Mouse (Mus musculus): ENCODE results near the gene Taf5l. TPM values are rescaled to one million over a fixed set of nuclear protein-coding genes. Genes with fewer than 3 reads are reported as not detected.

Gene Taf5l
- polyA plus RNA-seq, 1 experiment from 2014 or later = 40.2 TPM

DNA sequence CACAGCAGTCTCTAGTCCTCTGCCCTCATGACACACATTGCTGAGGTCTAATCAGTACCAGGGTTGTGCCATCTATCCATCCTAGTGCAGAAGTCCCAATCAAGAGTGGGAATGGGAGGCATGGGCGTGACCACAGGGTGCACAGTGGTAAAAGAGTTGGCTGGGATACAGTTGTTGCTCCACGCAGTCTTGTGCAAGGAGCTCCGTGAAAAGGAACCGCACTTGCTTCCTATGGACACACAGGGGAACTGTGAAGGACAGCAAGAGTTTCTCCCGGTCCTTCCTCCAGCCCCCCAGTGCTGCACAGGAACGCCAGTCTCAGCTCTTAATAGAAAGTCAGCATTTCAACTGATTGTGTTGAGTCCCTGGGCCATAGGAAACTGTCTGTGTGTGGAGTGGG, 61.7 kb downstream of the Taf5l start:
- H3K9me3 ChIP-seq (ENCODE audit: control insufficient read depth, low read length) = no peaks in the 10 kb centered on the region
- no peaks in the 10 kb centered on the region for H3K4me1 ChIP-seq (ENCODE audit: control insufficient read depth, insufficient read depth, low read length)
- H3K27ac ChIP-seq (ENCODE audit: low read depth, low read length) = no peak overlapping the region
- ATAC-seq (ENCODE audit: low FRiP score) (no peak), DNase-seq (ENCODE audit: low spot score, missing footprints) (no peak)
- no peak overlapping the region for H3K4me3 ChIP-seq (ENCODE audit: low read depth, low read length)
- H3K27me3 ChIP-seq (ENCODE audit: control insufficient read depth, insufficient read depth, low read length) = no peaks in the 10 kb centered on the region
- WGBS = 89% methylated on average over 6 of the region's 6 CpGs
- no peak overlapping the region for H3K4me2 ChIP-seq
- no peaks in the 10 kb centered on the region for H3K36me3 ChIP-seq (ENCODE audit: control insufficient read depth, insufficient read depth, low read length)
- H3K9ac ChIP-seq (ENCODE audit: low read length) = no peak overlapping the region

DNA sequence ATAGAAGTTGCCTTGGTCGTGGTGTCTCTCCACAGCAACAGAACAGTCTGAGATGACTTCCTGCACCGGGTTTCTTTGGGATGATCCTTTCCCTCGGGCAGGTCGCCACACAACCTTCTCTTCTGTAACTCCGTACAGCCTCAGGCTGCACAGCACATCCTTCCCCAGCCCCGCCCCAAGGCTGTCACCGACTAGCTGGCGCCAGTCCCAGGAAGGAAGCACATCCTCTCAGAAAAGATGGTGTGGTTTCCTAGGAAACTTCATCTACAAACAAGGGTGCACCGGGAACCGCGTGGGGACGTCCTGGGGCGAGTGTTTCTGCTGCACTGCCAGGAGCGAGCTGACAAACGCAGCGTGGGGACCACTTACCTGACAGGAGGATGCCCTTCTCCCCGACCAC, 63.1 kb downstream of the Taf5l start:
- H3K27ac ChIP-seq (ENCODE audit: low read depth, low read length) = no peak overlapping the region
- WGBS = 84% methylated on average over 17 of the region's 17 CpGs
- no peaks in the 10 kb centered on the region for H3K9me3 ChIP-seq (ENCODE audit: control insufficient read depth, low read length)
- ATAC-seq (ENCODE audit: low FRiP score) (no peak), DNase-seq (ENCODE audit: low spot score, missing footprints) (no peak)
- no peaks in the 10 kb centered on the region for H3K4me1 ChIP-seq (ENCODE audit: control insufficient read depth, insufficient read depth, low read length)
- no peak overlapping the region for H3K4me2 ChIP-seq
- no peaks in the 10 kb centered on the region for H3K36me3 ChIP-seq (ENCODE audit: control insufficient read depth, insufficient read depth, low read length)
- H3K27me3 ChIP-seq (ENCODE audit: control insufficient read depth, insufficient read depth, low read length) = no peaks in the 10 kb centered on the region
- no peak overlapping the region for H3K4me3 ChIP-seq (ENCODE audit: low read depth, low read length)
- no peak overlapping the region for H3K9ac ChIP-seq (ENCODE audit: low read length)

DNA sequence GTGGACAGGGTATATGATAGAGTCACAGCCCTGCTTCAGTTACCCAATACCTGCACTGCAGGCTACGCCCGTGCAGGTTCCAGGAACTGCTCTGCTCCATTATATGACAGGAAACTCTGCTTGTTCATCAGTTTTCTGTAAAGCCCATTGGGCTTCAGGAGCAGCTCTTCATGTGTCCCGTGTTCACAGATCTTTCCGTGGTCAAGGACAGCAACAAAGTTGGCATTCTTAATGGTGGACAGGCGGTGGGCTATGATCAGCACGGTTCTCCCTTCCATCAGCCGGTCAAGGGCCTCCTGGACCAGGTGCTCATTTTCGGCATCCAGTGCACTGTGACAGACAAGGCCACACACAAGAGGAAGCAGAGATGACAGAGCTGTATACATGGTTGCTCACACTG, 67.0 kb downstream of the Taf5l start:
- Histone ChIP-seq H3K9me3 (ENCODE audit: control insufficient read depth, low read length) (no peaks in the 10 kb centered on the region), H3K36me3 (ENCODE audit: control insufficient read depth, insufficient read depth, low read length) (no peaks in the 10 kb centered on the region), H3K4me3 (ENCODE audit: low read depth, low read length) (no peak overlapping the region), H3K27me3 (ENCODE audit: control insufficient read depth, insufficient read depth, low read length) (no peaks in the 10 kb centered on the region), H3K4me2 (no peak overlapping the region), H3K27ac (ENCODE audit: low read depth, low read length) (no peak overlapping the region), H3K9ac (ENCODE audit: low read length) (no peak overlapping the region), H3K4me1 (ENCODE audit: control insufficient read depth, insufficient read depth, low read length) (peaks cover 4% of the 10 kb centered on the region; the same call in 1 of the 2 replicates)
- 90% methylated on average over 8 of the region's 8 CpGs for WGBS
- no peak for DNase-seq (ENCODE audit: low spot score, missing footprints)
- ATAC-seq (ENCODE audit: low FRiP score) = no peak

DNA sequence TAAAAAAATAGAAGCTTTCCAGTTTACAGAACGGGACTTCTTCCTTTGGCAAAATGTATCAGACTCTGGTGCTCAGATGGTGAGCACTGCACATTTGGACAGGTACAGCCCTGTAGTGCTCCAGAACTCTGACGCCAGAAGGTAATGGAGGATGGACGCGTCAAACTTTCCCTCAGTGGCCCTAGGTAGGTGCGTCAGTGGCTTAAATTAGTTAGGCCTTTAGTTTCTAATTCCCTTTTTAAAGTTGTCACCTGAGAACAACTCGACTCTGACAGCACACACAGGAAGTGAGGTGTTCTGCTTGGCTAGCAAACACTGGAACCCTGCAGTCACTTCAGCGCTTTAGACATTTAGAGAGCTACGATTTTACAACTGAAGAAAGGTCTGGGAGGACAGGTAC, 67.5 kb downstream of the Taf5l start:
- Histone ChIP-seq H3K9me3 (ENCODE audit: control insufficient read depth, low read length) (no peaks in the 10 kb centered on the region), H3K27me3 (ENCODE audit: control insufficient read depth, insufficient read depth, low read length) (no peaks in the 10 kb centered on the region), H3K36me3 (ENCODE audit: control insufficient read depth, insufficient read depth, low read length) (no peaks in the 10 kb centered on the region), H3K4me1 (ENCODE audit: control insufficient read depth, insufficient read depth, low read length) (peaks cover 4% of the 10 kb centered on the region; the same call in 1 of the 2 replicates), H3K9ac (ENCODE audit: low read length) (no peak overlapping the region), H3K4me2 (no peak overlapping the region), H3K27ac (ENCODE audit: low read depth, low read length) (no peak overlapping the region), H3K4me3 (ENCODE audit: low read depth, low read length) (no peak overlapping the region)
- no peak for DNase-seq (ENCODE audit: low spot score, missing footprints)
- WGBS = 88% methylated on average over 8 of the region's 8 CpGs
- ATAC-seq (ENCODE audit: low FRiP score) = no peak

DNA sequence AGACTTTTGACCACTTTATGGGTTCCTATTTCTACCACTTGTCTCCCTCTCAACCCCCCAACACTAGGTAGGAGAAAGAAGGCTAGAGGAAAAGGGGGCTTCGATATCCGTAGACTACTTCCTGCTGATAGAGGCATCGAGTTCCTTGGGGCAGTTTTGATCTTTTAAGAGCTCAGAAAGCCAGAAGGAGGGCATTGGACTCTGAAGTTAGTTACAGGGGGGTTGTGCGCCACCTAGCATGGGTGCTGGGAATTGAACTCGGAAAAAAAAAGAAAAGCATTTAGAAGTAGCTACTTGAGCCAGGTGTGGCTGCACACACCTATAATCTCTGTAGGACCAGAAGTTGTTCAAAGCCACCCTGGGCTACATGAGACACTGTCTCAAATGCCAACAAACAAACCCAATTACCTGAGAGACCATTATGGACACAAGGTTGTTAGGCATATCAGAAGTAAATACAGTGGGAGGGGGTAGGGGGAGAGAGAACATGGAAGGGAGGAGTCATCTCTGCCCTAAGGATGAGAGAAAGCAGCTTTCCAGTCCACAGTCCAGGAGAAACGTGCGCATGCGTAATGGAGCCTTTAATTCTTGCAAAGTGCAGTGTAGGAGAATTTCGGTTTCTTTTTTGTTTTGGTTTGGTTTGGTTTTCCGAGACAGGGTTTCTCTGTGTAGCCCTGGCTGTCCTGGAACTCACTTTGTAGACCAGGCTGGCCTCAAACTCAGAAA, 71.0 kb downstream of the Taf5l start:
- H3K27ac ChIP-seq (ENCODE audit: low read depth, low read length) = no peak overlapping the region
- no peak for ATAC-seq (ENCODE audit: low FRiP score)

DNA sequence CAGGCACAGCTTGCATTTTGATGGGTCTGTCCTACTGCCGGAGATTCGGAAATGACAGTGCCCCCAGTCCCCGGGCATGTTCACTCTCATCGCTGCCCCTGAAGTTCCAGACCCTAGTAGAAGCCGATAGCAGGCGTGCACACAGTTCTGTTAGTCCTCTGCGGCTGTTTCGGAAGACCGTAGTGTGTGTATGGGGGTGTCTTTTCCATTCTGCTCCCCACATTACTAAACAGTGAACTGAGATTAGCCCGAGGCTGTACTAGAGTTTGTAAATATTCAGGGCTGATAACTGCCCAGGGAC, 71.6 kb downstream of the Taf5l start:
- Histone ChIP-seq H3K36me3 (ENCODE audit: control insufficient read depth, insufficient read depth, low read length) (0 out of 2 replicates have a peak, but pooled peaks cover 5% of the 10 kb centered on the region), H3K9me3 (ENCODE audit: control insufficient read depth, low read length) (no peaks in the 10 kb centered on the region), H3K9ac (ENCODE audit: low read length) (peak overlapping the region; percentile 80), H3K4me2 (peak overlapping the region; percentile 81), H3K27me3 (ENCODE audit: control insufficient read depth, insufficient read depth, low read length) (no peaks in the 10 kb centered on the region), H3K4me1 (ENCODE audit: control insufficient read depth, insufficient read depth, low read length) (peaks cover 10% of the 10 kb centered on the region), H3K27ac (ENCODE audit: low read depth, low read length) (no peak overlapping the region), H3K4me3 (ENCODE audit: low read depth, low read length) (peak overlapping the region; percentile 95)
- DNase-seq (ENCODE audit: low spot score, missing footprints) (no peak), ATAC-seq (ENCODE audit: low FRiP score) (peak; percentile 68)
- WGBS = 5% methylated on average over 10 of the region's 10 CpGs

More for the DNA sequence above, 71.0 kb downstream of the Taf5l start:
- peak; percentile 91 for DNase-seq (ENCODE audit: low spot score, missing footprints)
- WGBS = 35% methylated on average over 10 of the region's 10 CpGs
- Histone ChIP-seq H3K27me3 (ENCODE audit: control insufficient read depth, insufficient read depth, low read length) (no peaks in the 10 kb centered on the region), H3K4me3 (ENCODE audit: low read depth, low read length) (peak overlapping the region; percentile 95), H3K4me1 (ENCODE audit: control insufficient read depth, insufficient read depth, low read length) (peaks cover 10% of the 10 kb centered on the region), H3K36me3 (ENCODE audit: control insufficient read depth, insufficient read depth, low read length) (0 out of 2 replicates have a peak, but pooled peaks cover 4% of the 10 kb centered on the region), H3K4me2 (peak overlapping the region; percentile 81), H3K9ac (ENCODE audit: low read length) (peak overlapping the region; percentile 80), H3K9me3 (ENCODE audit: control insufficient read depth, low read length) (no peaks in the 10 kb centered on the region)

DNA sequence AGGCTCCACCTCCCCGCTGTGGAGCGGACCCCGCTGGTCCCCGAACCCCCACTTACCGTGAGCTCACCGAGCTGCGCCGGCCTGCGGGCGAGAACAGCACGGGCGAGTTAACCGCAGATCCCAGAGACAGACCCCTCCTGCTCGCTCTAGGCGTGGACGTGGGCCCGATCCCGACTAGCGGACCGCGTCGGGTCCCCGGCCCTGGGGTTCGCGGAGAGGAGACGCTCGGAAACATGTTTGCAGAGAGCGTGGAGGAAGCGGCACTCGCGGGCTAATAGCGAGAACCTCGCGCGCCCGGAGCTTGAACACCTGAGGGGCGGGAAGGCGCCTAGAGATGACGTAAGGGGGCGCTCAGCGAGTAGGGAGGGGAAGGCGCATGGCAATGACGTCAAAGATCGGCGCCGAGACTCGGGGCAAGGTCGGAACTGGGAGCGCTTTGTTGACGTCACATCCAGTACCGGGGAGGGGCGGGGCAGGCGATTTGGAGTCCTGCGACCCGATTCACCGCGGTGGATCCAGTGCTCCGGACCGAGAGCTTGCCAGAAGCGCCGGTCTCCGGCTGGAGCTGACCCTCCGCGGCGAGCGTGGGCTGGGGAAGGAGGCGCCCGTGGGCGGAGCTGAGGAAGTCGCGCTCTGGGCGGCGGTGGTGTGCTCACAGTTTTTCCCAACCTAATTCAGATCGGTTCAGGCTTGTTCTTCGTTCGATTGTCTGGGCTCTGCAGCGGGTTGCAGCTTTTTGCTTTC, 72.1 kb downstream of the Taf5l start, which contains the start of gene Nup133:
Gene Nup133 (minus strand): TSS at position 324 of the 744 bp plus-strand sequence.
- Histone ChIP-seq H3K9me3 (ENCODE audit: control insufficient read depth, low read length) (no peaks in the 10 kb centered on the region), H3K4me2 (peak within 1 kb of the TSS; percentile 83), H3K27ac (ENCODE audit: low read depth, low read length) (no peak within 1 kb of the TSS), H3K4me3 (ENCODE audit: low read depth, low read length) (peak within 1 kb of the TSS; percentile 95), H3K9ac (ENCODE audit: low read length) (peak within 1 kb of the TSS; percentile 81), H3K4me1 (ENCODE audit: control insufficient read depth, insufficient read depth, low read length) (peaks cover 10% of the 10 kb centered on the region), H3K27me3 (ENCODE audit: control insufficient read depth, insufficient read depth, low read length) (no peaks in the 10 kb centered on the region), H3K36me3 (ENCODE audit: control insufficient read depth, insufficient read depth, low read length) (0 out of 2 replicates have a peak, but pooled peaks cover 5% of the 10 kb centered on the region)
- WGBS = under 1% methylated on average over 77 of the region's 77 CpGs
- DNase-seq (ENCODE audit: low spot score, missing footprints) (peak; percentile 100), ATAC-seq (ENCODE audit: low FRiP score) (peak; percentile 90)

All from midbrain, embryonic 11.5 days (tissue).